Comparison of ENCODE assay signal across 12 mouse cellular contexts in the genomic region with DNA sequence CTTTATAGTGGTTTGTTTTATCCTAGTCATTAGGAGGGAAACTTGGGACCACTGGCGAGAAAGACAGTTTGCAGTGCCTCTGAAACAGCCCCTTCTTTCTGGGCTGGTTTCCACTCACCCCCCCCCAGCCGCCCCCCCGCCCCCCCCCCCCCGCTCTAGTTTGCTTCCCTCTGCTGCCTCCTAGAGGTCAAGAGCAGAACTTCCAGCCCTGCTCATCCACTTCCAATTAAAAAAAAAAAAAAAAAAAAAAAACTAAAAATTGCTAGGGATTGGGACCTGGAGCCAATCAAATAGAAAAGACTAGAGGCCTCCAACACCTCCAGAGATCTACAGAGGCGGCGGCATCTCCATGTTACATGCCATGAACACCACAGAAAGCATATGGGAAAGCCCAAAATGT. TPM values are rescaled to one million over a fixed set of nuclear protein-coding genes. Genes with fewer than 3 reads are reported as not detected.
DNase-seq lines count a peak whose midpoint lies in the region; ATAC-seq lines count a peak whose summit lies in the region.
"Had no signal": no experiment of that assay in that cellular context is flagged by ENCODE, and none has a peak within 500 bp of the region (broad histone marks: within the 10 kb centered on the region; RNA-seq: fewer than 3 reads in every experiment).

No protein-coding gene starts in this region.

- H3K4me3 ChIP-seq in embryonic facial prominence, embryonic 10.5 days: no peak overlapping the region
- H3K4me3 ChIP-seq: neural tube, embryonic 15.5 days had no signal

- no peaks in the 10 kb centered on the region for H3K9me3 ChIP-seq in embryonic facial prominence, embryonic 10.5 days
- H3K9me3 ChIP-seq: neural tube, embryonic 15.5 days had no signal

- DNase-seq in cerebellum, adult 18-20 months: peak; percentile 32 to 47
- DNase-seq in cerebellum, adult 9-11 months: no peak
- DNase-seq in kidney, postnatal 4 days: peak; percentile 63 to 69
- no peak for DNase-seq in kidney, adult 11 months
- peak; percentile 23 for DNase-seq in 3T3-L1 (ENCODE audit: low read depth, low spot score)
- DNase-seq in embryonic facial prominence, embryonic 10.5 days (ENCODE audit: low spot score): peak; percentile 22
- DNase-seq in frontal cortex, postnatal 36 days (ENCODE audit: low spot score in 2 of 2): no peak
- DNase-seq: heart, postnatal 10 days had no signal

- peaks cover 39% of the 10 kb centered on the region for H3K27me3 ChIP-seq in embryonic facial prominence, embryonic 10.5 days (replicated peaks; ENCODE audit: low read depth, poor library complexity, severe bottlenecking)

- H3K4me1 ChIP-seq in embryonic facial prominence, embryonic 10.5 days: peaks cover 21% of the 10 kb centered on the region

- WGBS in embryonic facial prominence, embryonic 10.5 days: 19% methylated on average over 6 of the region's 6 CpGs

- H3K27ac ChIP-seq in embryonic facial prominence, embryonic 10.5 days (replicated peaks): no peak overlapping the region
- H3K27ac ChIP-seq: neural tube, embryonic 15.5 days had no signal

- no peaks in the 10 kb centered on the region for H3K36me3 ChIP-seq in embryonic facial prominence, embryonic 10.5 days (replicated peaks)
- H3K36me3 ChIP-seq: neural tube, embryonic 15.5 days had no signal

- ATAC-seq in erythroid progenitor cell, adult 5-6 weeks (replicated peaks; ENCODE audit: low FRiP score, poor library complexity, severe bottlenecking): no peak
- ATAC-seq: forebrain, embryonic 16.5 days had no signal

RNA-seq across cellular contexts. Expression of gene Gsg1l, which starts 5.9 kb away (rescaled TPM):
- 0.65 and 1.3 TPM in 2 replicates for polyA plus RNA-seq in embryonic facial prominence, embryonic 10.5 days (2016; fragmentation: Nextera tagmentation; extraction: Ambion mirVana)
- not detected in 2 replicates for total RNA-seq in erythroid progenitor cell, adult 5-6 weeks (2015; ENCODE audit: low replicate concordance)
- not detected in 2 replicates for total RNA-seq in erythroid progenitor cell, adult 5-6 weeks (2017; ENCODE audit: low replicate concordance)
- polyA plus RNA-seq: C2C12 had no signal

Comparison
In these comparisons a context has a peak if more than half of its experiments do, and no peak if none do; other contexts are left out.
1. DNase-seq: peak in cerebellum, adult 18-20 months (2 of 2), kidney, postnatal 4 days (2 of 2), 3T3-L1 (single experiment) and embryonic facial prominence, embryonic 10.5 days (single experiment); none in cerebellum, adult 9-11 months (single experiment), kidney, adult 11 months (single experiment) and frontal cortex, postnatal 36 days (0 of 2).